Mouse (Mus musculus): ENCODE measurements around the gene Hus1b. TPM values are rescaled to one million over a fixed set of nuclear protein-coding genes. Genes with fewer than 3 reads are reported as not detected.

Gene Hus1b
- polyA plus RNA-seq, 1 experiment from 2014 or later, result not detected

Other genes starting within 250 kb of the Hus1b start
- gene Irf4, start 198.5 kb downstream of the Hus1b start, polyA plus RNA-seq (2015; fragmentation: Nextera tagmentation; extraction: Ambion mirVana), result 0.15 and 0.22 TPM in 2 replicates
- gene Exoc2, start 26.3 kb upstream of the Hus1b start, polyA plus RNA-seq (2015; fragmentation: Nextera tagmentation; extraction: Ambion mirVana), result 28.1 and 31.3 TPM in 2 replicates
- not detected in 2 replicates for gene Gm5447, start 26.4 kb upstream of the Hus1b start, polyA plus RNA-seq (2015; fragmentation: Nextera tagmentation; extraction: Ambion mirVana)